Mouse (Mus musculus) megakaryocyte, embryonic 14.5 days (primary cell): ENCODE data around the gene Gas2l2.

Source experiments
- FLI1 ChIP-seq: IDR thresholded peaks from 2 replicates; pipeline ENCODE4 v1.6.1; 2012; ENCODE audit warnings: low read length, inconsistent platforms, mixed read lengths
- GATA1 ChIP-seq: IDR thresholded peaks from 3 replicates; pipeline ENCODE4 v1.6.1; 2012; ENCODE audit warnings: mixed read lengths, low read length, inconsistent platforms, borderline replicate concordance

DNA sequence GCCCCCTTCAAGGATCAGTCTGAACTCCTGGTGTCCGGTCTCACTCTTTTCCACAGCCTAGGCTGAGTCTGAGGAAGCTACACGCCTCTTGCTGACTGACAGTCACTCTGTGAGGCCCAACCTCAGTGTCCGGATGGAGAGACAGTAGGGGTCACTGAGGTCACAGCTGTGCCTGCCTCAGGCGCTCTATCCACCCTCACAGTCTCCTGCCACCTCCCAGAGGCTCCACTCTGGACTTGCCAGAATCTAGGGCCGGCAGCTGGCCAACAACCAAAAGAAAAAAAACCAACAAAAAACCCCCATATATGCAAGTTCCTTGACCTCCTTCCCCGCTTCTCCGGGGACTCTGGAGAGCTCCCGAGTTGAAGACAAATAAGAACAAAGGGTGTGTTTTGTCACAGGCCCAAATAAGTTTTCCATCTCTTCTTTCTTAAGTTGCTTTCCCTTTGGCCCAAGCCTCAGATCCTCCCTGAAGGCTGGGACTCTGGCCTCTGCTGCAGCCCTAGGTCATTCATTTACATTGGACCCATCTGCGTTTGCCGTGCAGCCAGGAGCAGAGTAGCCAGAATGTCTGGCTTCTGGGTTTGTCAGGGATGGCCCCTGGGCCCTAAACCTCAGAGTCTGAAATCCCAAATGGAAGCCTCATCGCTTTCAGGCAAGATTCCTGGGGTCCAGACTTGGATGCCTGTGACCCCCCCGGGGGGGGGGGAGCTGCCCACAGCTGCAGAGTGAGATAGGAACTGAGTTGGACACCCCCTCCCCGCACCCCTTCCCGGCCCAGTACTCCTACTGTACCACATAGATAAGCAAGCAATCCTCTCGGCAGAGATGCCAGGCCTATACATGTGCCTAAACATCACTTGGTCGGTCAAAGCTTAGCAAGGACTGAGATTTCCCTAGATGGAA lies 19.0 kb upstream of the Gas2l2 start:
- TF ChIP-seq GATA1 = no peak
- TF ChIP-seq FLI1 = no peak
